Mouse (Mus musculus): ENCODE results near the gene Pkd1. TPM values are rescaled to one million over a fixed set of nuclear protein-coding genes. Genes with fewer than 3 reads are reported as not detected.
A peak's percentile ranks its signal among the peaks of the same experiment; 100 is the strongest.

Pkd1 gene
- polyA plus RNA-seq, 1 experiment from 2014 or later = 4.0 TPM

DNA sequence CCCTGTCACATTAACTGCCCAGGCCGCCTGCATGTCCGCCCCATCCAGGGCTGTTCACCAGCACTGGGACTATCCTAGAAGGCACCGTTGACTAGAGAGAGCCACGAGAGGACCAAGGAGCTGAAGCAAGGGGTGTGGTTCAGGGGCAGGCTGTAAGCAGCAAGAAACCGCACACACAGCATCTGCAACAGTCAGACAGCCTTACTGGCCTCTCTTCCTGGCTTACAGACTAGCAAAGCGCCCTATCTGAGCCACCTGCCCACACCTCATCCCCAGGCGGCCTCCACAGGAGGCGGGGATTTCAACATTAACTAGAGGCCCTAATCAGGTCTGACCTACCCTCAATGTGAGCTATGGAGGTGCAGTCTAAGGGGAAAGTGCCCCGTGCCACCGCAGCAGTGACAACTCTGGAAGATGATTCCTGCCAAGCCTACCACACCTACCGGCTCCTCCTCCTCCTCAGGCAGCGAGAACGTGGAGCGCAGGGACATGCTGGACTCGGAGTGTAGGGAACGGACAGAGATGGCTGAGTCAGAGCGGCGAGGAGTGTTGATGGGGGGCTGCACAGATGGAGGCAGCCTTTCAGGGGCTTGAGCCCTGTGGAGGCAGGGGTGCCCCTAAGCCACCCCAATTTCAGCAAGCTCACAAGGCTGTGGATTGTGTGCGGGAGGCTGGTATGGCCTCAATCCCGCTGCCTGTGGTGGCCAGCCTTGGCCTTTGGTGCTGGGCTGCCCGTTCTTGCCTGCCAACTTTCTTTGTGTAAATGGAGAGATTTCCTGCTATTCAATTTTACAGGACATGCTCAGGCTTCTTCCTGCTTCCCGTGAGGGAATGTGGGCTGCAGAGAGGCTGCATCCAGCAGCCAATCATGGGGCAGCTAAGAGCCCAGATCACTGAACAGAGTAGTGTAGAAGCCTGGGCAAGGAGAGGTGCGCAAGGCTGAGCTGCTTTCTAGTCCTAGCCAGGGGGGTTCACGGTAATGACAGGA, 35.1 kb upstream of the Pkd1 start:
- H3K27ac ChIP-seq (ENCODE audit: low read length) = no peak overlapping the region
- H3K36me3 ChIP-seq (ENCODE audit: control insufficient read depth, insufficient read depth) = peaks cover 19% of the 10 kb centered on the region
- no peak overlapping the region for H3K4me2 ChIP-seq (ENCODE audit: low read depth, low read length)
- H3K27me3 ChIP-seq (ENCODE audit: control insufficient read depth, insufficient read depth, low read depth, low read length) = no peaks in the 10 kb centered on the region
- WGBS (ENCODE audit: insufficient replicate concordance) = 75% methylated on average over 24 of the region's 24 CpGs
- no peak overlapping the region for H3K4me3 ChIP-seq (ENCODE audit: low read depth, low read length)
- ATAC-seq (ENCODE audit: low read depth) = 0 out of 2 replicates have a peak, but pooled peaks have one; percentile 19
- H3K4me1 ChIP-seq (ENCODE audit: control insufficient read depth, low read depth, low read length) = no peaks in the 10 kb centered on the region
- H3K9ac ChIP-seq (ENCODE audit: low read depth, low read length) = no peak overlapping the region
- no peaks in the 10 kb centered on the region for H3K9me3 ChIP-seq (replicated peaks; ENCODE audit: control insufficient read depth, low read length)

DNA sequence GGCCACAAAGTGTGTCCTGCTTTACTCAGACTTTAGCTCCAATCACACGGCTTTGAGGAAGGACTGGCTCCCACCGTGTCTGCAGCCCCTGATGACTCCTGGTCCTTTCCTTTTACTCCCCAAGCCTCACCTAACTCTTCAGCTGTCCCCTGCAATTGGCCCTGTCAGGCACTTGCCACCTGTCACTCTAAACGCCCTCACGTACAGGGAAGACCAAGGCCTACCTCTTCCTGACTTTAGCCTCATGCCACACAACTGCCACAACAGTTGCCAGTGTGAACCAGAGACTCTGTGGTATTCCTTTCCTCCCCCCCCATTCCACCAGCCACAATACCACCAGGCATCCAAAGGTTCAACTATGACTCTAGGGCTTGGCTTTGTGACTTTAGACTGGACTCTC, 29.2 kb upstream of the Pkd1 start:
- WGBS (ENCODE audit: insufficient replicate concordance) = 79% methylated on average over 4 of the region's 4 CpGs
- no peak overlapping the region for H3K9ac ChIP-seq (ENCODE audit: low read depth, low read length)
- ATAC-seq (ENCODE audit: low read depth) = no peak
- no peak overlapping the region for H3K4me2 ChIP-seq (ENCODE audit: low read depth, low read length)
- no peak overlapping the region for H3K4me3 ChIP-seq (ENCODE audit: low read depth, low read length)
- no peaks in the 10 kb centered on the region for H3K9me3 ChIP-seq (replicated peaks; ENCODE audit: control insufficient read depth, low read length)
- no peaks in the 10 kb centered on the region for H3K27me3 ChIP-seq (ENCODE audit: control insufficient read depth, insufficient read depth, low read depth, low read length)
- no peaks in the 10 kb centered on the region for H3K4me1 ChIP-seq (ENCODE audit: control insufficient read depth, low read depth, low read length)
- H3K36me3 ChIP-seq (ENCODE audit: control insufficient read depth, insufficient read depth) = peaks cover 7% of the 10 kb centered on the region
- H3K27ac ChIP-seq (ENCODE audit: low read length) = no peak overlapping the region

DNA sequence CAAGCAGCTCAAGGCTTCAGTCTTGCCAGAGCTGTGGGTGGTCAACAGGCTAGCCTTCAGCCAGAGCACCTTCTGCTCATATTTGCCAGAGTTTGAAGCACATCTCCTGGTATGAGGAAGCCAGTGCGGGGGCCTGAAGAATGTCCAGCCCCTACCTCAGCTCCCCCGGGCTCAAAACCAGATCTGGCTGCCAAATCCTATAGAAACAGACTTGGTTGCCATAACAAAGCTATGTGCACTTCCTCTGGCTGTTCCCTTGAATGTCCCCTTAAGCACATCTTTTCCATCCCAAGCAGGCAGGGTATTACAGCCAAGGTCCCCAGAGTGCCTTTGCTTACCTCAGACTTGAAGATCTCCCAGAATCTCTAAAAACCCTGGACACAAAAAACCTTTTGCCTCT, 24.9 kb upstream of the Pkd1 start:
- WGBS (ENCODE audit: insufficient replicate concordance) = 66% methylated on average over 2 of the region's 2 CpGs
- no peaks in the 10 kb centered on the region for H3K36me3 ChIP-seq (ENCODE audit: control insufficient read depth, insufficient read depth)

DNA sequence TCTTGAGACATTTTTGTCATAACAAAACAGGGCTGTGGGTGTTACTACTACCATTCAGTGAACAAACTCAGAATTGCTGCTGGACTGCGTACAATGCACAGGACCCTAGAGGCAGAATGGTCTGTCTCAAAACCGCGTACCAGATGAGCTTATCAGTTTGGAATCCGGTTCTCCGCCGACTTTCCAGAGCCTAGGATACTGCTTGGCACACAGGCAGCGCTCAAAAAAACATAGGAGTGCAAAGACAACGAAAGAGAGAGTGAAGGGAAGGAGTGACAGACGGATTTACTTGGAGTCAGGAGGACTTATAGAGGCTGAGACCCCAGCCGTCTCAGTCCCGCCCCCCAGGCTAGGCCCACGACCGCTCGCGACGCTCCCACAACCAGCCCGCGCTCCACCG, 22.3 kb upstream of the Pkd1 start:
- ATAC-seq (ENCODE audit: low read depth) = no peak
- Histone ChIP-seq H3K27ac (ENCODE audit: low read length) (peak overlapping the region; percentile 65), H3K4me3 (ENCODE audit: low read depth, low read length) (peak overlapping the region; percentile 92), H3K36me3 (ENCODE audit: control insufficient read depth, insufficient read depth) (no peaks in the 10 kb centered on the region), H3K27me3 (ENCODE audit: control insufficient read depth, insufficient read depth, low read depth, low read length) (no peaks in the 10 kb centered on the region), H3K4me1 (ENCODE audit: control insufficient read depth, low read depth, low read length) (peaks cover 25% of the 10 kb centered on the region), H3K4me2 (ENCODE audit: low read depth, low read length) (peak overlapping the region; percentile 76), H3K9me3 (replicated peaks; ENCODE audit: control insufficient read depth, low read length) (no peaks in the 10 kb centered on the region), H3K9ac (ENCODE audit: low read depth, low read length) (peak overlapping the region; percentile 91)
- 0% methylated on average over 19 of the region's 19 CpGs for WGBS (ENCODE audit: insufficient replicate concordance)

More for the DNA sequence above, 24.9 kb upstream of the Pkd1 start:
- Histone ChIP-seq H3K27me3 (ENCODE audit: control insufficient read depth, insufficient read depth, low read depth, low read length) (no peaks in the 10 kb centered on the region), H3K4me2 (ENCODE audit: low read depth, low read length) (no peak overlapping the region), H3K9me3 (replicated peaks; ENCODE audit: control insufficient read depth, low read length) (no peaks in the 10 kb centered on the region), H3K4me1 (ENCODE audit: control insufficient read depth, low read depth, low read length) (peaks cover 17% of the 10 kb centered on the region), H3K4me3 (ENCODE audit: low read depth, low read length) (no peak overlapping the region), H3K9ac (ENCODE audit: low read depth, low read length) (no peak overlapping the region), H3K27ac (ENCODE audit: low read length) (no peak overlapping the region)
- no peak for ATAC-seq (ENCODE audit: low read depth)

DNA sequence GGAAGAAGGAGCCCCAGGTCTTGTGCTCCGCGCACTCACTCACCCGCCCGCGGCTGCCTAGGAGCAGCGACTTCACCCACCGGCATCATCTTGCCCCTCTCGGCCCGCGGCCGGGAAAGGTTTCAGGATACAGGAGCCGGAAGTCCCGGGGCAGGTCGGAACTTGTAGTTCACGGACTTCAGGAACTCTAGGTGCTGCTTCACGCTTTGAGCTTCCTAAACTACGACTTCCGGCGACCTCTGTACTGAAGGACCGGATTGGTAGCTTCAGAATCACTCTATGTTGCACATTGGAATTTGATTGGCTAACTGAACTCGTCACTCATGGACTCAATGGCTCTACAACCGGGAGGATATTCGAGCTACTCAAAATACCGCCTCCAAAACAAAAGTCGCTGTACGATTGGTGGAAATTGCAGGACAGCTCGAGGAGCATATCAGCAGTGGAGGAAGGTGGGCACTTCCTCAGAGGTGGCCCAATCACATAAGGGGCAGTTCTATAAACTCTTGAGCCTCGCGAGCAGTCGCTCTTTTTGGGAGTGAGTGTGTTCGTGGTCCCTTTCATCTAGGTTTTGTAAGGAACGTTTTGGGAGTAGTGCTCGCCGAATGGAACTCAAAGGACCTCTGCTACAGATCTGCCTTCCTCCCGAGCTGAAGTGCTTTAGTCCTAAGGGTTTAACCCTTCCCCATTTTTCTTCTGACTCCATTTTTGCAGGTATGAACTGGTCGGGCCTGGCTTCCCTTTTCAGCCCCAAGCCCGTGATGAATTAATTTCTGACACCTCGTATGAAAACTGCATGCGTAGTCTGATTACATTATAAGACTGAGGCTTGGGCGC, 21.7 kb upstream of the Pkd1 start, which contains the start of gene Traf7:
Gene Traf7, minus strand, starts transcription at position 216 of the 837 bp plus-strand sequence.
- peak within 1 kb of the TSS; percentile 79 for H3K4me2 ChIP-seq (ENCODE audit: low read depth, low read length)
- peak within 1 kb of the TSS; percentile 87 for H3K27ac ChIP-seq (ENCODE audit: low read length)
- H3K27me3 ChIP-seq (ENCODE audit: control insufficient read depth, insufficient read depth, low read depth, low read length) = no peaks in the 10 kb centered on the region
- H3K9me3 ChIP-seq (replicated peaks; ENCODE audit: control insufficient read depth, low read length) = no peaks in the 10 kb centered on the region
- WGBS (ENCODE audit: insufficient replicate concordance) = under 1% methylated on average over 40 of the region's 40 CpGs
- H3K4me3 ChIP-seq (ENCODE audit: low read depth, low read length) = peak within 1 kb of the TSS; percentile 92
- peak within 1 kb of the TSS; percentile 91 for H3K9ac ChIP-seq (ENCODE audit: low read depth, low read length)
- H3K36me3 ChIP-seq (ENCODE audit: control insufficient read depth, insufficient read depth) = no peaks in the 10 kb centered on the region
- peak; percentile 96 for ATAC-seq (ENCODE audit: low read depth)
- peaks cover 28% of the 10 kb centered on the region for H3K4me1 ChIP-seq (ENCODE audit: control insufficient read depth, low read depth, low read length)

DNA sequence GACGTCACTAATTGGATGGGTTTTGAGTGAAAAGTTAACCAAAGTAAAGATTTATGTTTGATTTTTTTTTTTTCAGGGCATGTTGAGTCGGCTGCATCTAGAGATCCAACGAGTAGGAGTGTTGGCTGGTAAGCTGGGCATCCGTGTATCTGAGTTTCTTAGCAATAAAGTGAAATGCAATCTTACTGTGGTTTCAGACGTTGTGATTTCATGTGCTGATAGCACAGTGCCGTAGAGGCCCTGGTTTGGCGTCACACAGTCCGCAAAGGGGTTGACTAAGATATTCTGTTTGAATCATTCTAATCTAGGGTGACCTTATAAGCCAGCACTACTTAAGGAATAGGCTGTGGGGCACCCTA, 21.1 kb upstream of the Pkd1 start:
- under 1% methylated on average over 8 of the region's 8 CpGs for WGBS (ENCODE audit: insufficient replicate concordance)
- H3K9ac ChIP-seq (ENCODE audit: low read depth, low read length) = peak overlapping the region; percentile 75
- peak overlapping the region; percentile 79 for H3K4me2 ChIP-seq (ENCODE audit: low read depth, low read length)
- peak overlapping the region; percentile 87 for H3K27ac ChIP-seq (ENCODE audit: low read length)
- H3K4me3 ChIP-seq (ENCODE audit: low read depth, low read length) = peak overlapping the region; percentile 92
- no peaks in the 10 kb centered on the region for H3K27me3 ChIP-seq (ENCODE audit: control insufficient read depth, insufficient read depth, low read depth, low read length)
- H3K4me1 ChIP-seq (ENCODE audit: control insufficient read depth, low read depth, low read length) = peaks cover 34% of the 10 kb centered on the region
- no peak for ATAC-seq (ENCODE audit: low read depth)
- H3K36me3 ChIP-seq (ENCODE audit: control insufficient read depth, insufficient read depth) = no peaks in the 10 kb centered on the region
- no peaks in the 10 kb centered on the region for H3K9me3 ChIP-seq (replicated peaks; ENCODE audit: control insufficient read depth, low read length)

DNA sequence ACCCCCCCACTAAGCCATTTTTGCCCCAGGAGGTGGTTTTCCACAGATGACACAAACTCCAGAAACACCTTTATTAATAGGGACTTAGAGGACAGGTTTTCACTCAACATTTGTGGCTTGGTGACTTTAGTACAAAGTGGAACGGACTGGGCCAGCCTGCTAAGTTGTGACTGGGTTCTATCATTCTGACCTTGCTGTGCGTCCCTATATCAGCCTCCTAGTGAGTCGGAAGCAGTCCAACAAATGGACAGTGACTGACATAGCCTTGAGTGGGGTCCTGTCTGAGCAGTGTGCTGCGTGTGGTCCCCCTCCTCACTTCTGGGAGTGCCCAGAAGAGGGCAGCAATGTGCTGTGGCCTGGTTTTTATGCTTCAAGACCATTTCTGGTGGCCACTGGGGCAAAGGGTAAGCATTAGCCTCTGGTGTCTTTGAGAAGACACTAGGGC, 20.6 kb upstream of the Pkd1 start:
- H3K36me3 ChIP-seq (ENCODE audit: control insufficient read depth, insufficient read depth) = no peaks in the 10 kb centered on the region
- peak overlapping the region; percentile 87 for H3K27ac ChIP-seq (ENCODE audit: low read length)
- H3K9ac ChIP-seq (ENCODE audit: low read depth, low read length) = peak overlapping the region; percentile 75
- peak overlapping the region; percentile 92 for H3K4me3 ChIP-seq (ENCODE audit: low read depth, low read length)
- H3K9me3 ChIP-seq (replicated peaks; ENCODE audit: control insufficient read depth, low read length) = no peaks in the 10 kb centered on the region
- peaks cover 39% of the 10 kb centered on the region for H3K4me1 ChIP-seq (ENCODE audit: control insufficient read depth, low read depth, low read length)
- no peaks in the 10 kb centered on the region for H3K27me3 ChIP-seq (ENCODE audit: control insufficient read depth, insufficient read depth, low read depth, low read length)
- WGBS (ENCODE audit: insufficient replicate concordance) = 1% methylated on average over 4 of the region's 4 CpGs
- no peak for ATAC-seq (ENCODE audit: low read depth)
- peak overlapping the region; percentile 79 for H3K4me2 ChIP-seq (ENCODE audit: low read depth, low read length)

DNA sequence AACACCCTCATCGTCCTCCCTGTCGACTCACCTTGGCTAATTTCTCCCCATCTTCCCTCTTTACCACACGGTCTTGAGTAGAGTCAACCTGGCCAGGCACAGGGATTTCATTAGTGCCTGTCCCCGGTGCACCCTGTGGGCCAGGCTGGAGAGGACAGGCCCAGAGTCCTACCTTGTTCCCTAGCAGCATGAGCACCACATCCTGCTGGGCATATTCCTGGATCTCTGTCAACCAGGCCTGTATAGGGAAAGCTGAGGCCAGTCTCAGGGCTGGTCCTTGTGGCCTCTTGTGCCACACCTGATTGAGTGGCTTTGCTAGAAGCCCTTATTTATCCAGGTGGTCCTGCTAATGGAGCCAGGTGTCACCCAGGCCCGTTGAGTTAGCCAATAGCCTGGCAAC, 19.8 kb upstream of the Pkd1 start:
- WGBS (ENCODE audit: insufficient replicate concordance) = 18% methylated on average over 5 of the region's 5 CpGs
- no peaks in the 10 kb centered on the region for H3K27me3 ChIP-seq (ENCODE audit: control insufficient read depth, insufficient read depth, low read depth, low read length)
- H3K36me3 ChIP-seq (ENCODE audit: control insufficient read depth, insufficient read depth) = no peaks in the 10 kb centered on the region
- H3K9ac ChIP-seq (ENCODE audit: low read depth, low read length) = peak overlapping the region; percentile 75
- H3K4me2 ChIP-seq (ENCODE audit: low read depth, low read length) = peak overlapping the region; percentile 79
- ATAC-seq (ENCODE audit: low read depth) = no peak
- no peaks in the 10 kb centered on the region for H3K9me3 ChIP-seq (replicated peaks; ENCODE audit: control insufficient read depth, low read length)
- peak overlapping the region; percentile 87 for H3K27ac ChIP-seq (ENCODE audit: low read length)
- peak overlapping the region; percentile 92 for H3K4me3 ChIP-seq (ENCODE audit: low read depth, low read length)
- peaks cover 39% of the 10 kb centered on the region for H3K4me1 ChIP-seq (ENCODE audit: control insufficient read depth, low read depth, low read length)
